Mouse (Mus musculus) cerebellum, adult 2 months (tissue): ENCODE measurements around the gene Ilk. TPM values are rescaled to one million over a fixed set of nuclear protein-coding genes. Genes with fewer than 3 reads are reported as not detected.
A peak's percentile ranks its signal among the peaks of the same experiment; 100 is the strongest.

Experiments
- DNase-seq, 2 experiments: peaks; one replicate each; pipeline ENCODE4 v3.0.0; 2021
- H3K27ac ChIP-seq: fragments of 200-500 bp; 2 replicates; pipeline ENCODE4 v1.5.1; 2012; ENCODE audit warnings: low read length, control low read depth, inconsistent platforms; ENCODE audit not compliant: insufficient read depth
- H3K27me3 ChIP-seq: fragments of 200-500 bp; 2 replicates; pipeline ENCODE4 v1.6.1; 2012; ENCODE audit warnings: inconsistent platforms, mild to moderate bottlenecking, low read length, moderate library complexity; ENCODE audit not compliant: control insufficient read depth, insufficient read depth
- H3K4me1 ChIP-seq: fragments of 200-500 bp; 2 replicates; pipeline ENCODE4 v1.6.1; 2011; ENCODE audit warnings: low read length; ENCODE audit not compliant: control insufficient read depth, insufficient read depth
- H3K4me3 ChIP-seq: fragments of 200-500 bp; replicated peaks from 2 replicates; pipeline ENCODE3; 2011; ENCODE audit warnings: mild to moderate bottlenecking, low read depth, low read length, control low read depth; ENCODE audit not compliant: insufficient read depth
- CTCF ChIP-seq: fragments of 200-500 bp; IDR thresholded peaks from 2 replicates; pipeline ENCODE4 v1.5.1; 2011; ENCODE audit warnings: low read depth, mild to moderate bottlenecking, control low read depth, low read length, moderate library complexity, borderline replicate concordance; ENCODE audit not compliant: insufficient read depth
- POLR2A ChIP-seq: fragments of 200-500 bp; IDR thresholded peaks from 2 replicates; pipeline ENCODE4 v1.6.1; 2011; ENCODE audit warnings: low read length, control low read depth, borderline replicate concordance; ENCODE audit not compliant: insufficient read depth
- WGBS: fragments of 180-500 bp; shearing (Covaris S2); methylation state at CpG from one replicate; pipeline ENCODE4 v1.1.7; 2018; 5-methylcytosine and 5-hydroxymethylcytosine counted together
- polyA plus RNA-seq: library from polyadenylated mRNA; depleted of rRNA; stranded (reverse); fragments of >200 nt; gene quantifications from 2 replicates; pipeline ENCODE4 v1.2.3, GENCODE M21; 2012; rRNA removed

Ilk gene
- polyA plus RNA-seq, result 182 and 190 TPM in 2 replicates

- peak; percentile 94 for DNase-seq
- H3K27ac ChIP-seq, result peak within 1 kb of the TSS; percentile 86
- H3K27me3 ChIP-seq, result no peaks in the 10 kb centered on the region
- WGBS, result under 1% methylated on average over 62 of the region's 62 CpGs
- TF ChIP-seq POLR2A (0 out of 2 replicates have a peak, but pooled peaks have one; percentile 32), CTCF (no peak)
- peak within 1 kb of the TSS; percentile 73 for H3K4me3 ChIP-seq
- no peaks in the 10 kb centered on the region; the same call in 1 of the 2 replicates for H3K4me1 ChIP-seq
Observed at GRCm38 (mm10) chr7:105736264-105736901, at the start of gene Ilk. Gene Ilk (plus strand): TSS chr7:105736592.

GRCm38 (mm10) chr7:105690875-105691274 is 45.5 kb upstream of the Ilk start:
- H3K27me3 ChIP-seq, result no peaks in the 10 kb centered on the region
- 76% methylated on average over 1 of the region's 1 CpGs for WGBS
- no peaks in the 10 kb centered on the region for H3K4me1 ChIP-seq
- no peak overlapping the region for H3K4me3 ChIP-seq
- no peak for DNase-seq
- no peak for TF ChIP-seq CTCF
- no peak for TF ChIP-seq POLR2A
- no peak overlapping the region for H3K27ac ChIP-seq

DNA sequence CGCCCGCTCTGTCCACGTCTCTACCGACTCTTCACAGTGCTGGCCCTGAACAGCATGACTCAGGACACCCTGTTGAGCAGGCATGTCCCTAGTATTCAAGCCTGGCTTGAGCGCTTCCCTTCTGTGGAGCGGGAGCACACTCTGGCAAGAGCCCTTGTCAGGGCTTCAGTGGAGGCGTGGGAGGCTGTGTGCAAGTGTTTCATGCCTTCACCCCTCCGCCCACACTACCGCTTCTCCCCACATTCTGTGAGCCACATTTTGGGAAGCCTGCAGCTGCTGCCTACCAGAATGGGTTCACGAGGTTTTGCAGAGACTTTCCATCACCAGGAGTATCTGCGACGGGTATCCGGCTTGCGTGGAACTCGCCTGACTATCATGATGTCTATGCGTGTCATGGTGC is 33.2 kb upstream of the Ilk start:
- TF ChIP-seq CTCF (no peak), POLR2A (no peak)
- DNase-seq, result peak; percentile 14 to 40
- 63% methylated on average over 16 of the region's 16 CpGs for WGBS

DNA sequence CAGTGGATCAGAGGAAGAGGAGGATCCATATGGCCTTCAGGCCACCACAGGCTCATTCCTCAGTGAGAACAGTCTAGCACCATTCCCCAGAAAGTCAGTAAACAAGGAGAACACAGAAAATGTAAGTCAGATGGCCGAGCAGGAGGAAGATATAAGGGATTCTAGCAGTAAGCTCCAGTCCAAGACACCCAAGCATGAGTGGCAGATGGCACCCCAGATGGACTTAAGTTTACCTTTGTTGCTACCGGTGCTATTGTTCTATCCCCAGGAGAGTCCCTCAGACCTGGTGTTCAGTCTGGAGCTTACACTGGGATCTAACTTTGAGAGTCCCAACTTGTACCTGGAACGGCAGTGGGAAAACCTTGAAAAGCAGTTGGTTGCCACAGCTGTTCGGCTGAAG is 32.6 kb upstream of the Ilk start:
- WGBS, result 50% methylated on average over 4 of the region's 4 CpGs
- peak overlapping the region; percentile 30 for H3K27ac ChIP-seq
- peaks cover 10% of the 10 kb centered on the region for H3K4me1 ChIP-seq
- H3K4me3 ChIP-seq, result no peak overlapping the region
- no peaks in the 10 kb centered on the region for H3K27me3 ChIP-seq
- DNase-seq, result peak in 1 of 2 experiments; percentile 51
- TF ChIP-seq CTCF (no peak), POLR2A (no peak)

More for the DNA sequence above, 33.2 kb upstream of the Ilk start:
- H3K4me1 ChIP-seq, result peaks cover 10% of the 10 kb centered on the region
- H3K27ac ChIP-seq, result no peak overlapping the region; the same call in 1 of the 2 replicates
- H3K4me3 ChIP-seq, result no peak overlapping the region
- H3K27me3 ChIP-seq, result no peaks in the 10 kb centered on the region

GRCm38 (mm10) chr7:105708733-105709132 is 27.7 kb upstream of the Ilk start:
- WGBS, result 90% methylated on average over 5 of the region's 5 CpGs
- no peak for DNase-seq
- no peak overlapping the region for H3K27ac ChIP-seq
- TF ChIP-seq POLR2A (no peak), CTCF (no peak)
- peaks cover 6% of the 10 kb centered on the region for H3K4me1 ChIP-seq
- no peak overlapping the region for H3K4me3 ChIP-seq
- H3K27me3 ChIP-seq, result no peaks in the 10 kb centered on the region

DNA sequence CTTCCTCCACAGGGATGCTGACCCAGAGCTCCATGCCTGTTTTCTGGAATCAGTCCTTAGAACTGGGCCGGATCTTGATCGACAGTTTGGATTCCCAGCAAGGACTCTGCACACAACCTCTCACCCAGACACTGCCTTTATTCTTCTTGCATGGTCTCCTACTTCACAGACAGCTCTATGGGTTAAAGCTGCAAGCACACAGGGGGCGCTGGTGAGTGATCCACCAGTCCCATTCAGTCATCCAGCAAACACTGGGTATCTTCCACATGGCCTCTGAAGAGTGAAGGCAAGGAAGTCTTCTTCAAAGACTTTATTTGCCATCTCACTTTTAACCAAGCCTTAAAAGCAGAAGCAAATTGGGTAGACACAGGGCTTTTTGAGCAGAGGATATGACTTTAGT is 21.0 kb upstream of the Ilk start:
- Histone ChIP-seq H3K4me1 (no peaks in the 10 kb centered on the region; the same call in 1 of the 2 replicates), H3K27me3 (no peaks in the 10 kb centered on the region), H3K27ac (no peak overlapping the region), H3K4me3 (no peak overlapping the region)
- TF ChIP-seq CTCF, result no peak
- no peak for TF ChIP-seq POLR2A
- no peak for DNase-seq
- 55% methylated on average over 3 of the region's 3 CpGs for WGBS

GRCm38 (mm10) chr7:105721916-105722315 is 14.5 kb upstream of the Ilk start:
- no peak overlapping the region for H3K4me3 ChIP-seq
- TF ChIP-seq POLR2A (no peak), CTCF (no peak)
- no peak overlapping the region for H3K27ac ChIP-seq
- 59% methylated on average over 2 of the region's 2 CpGs for WGBS
- no peak for DNase-seq
- no peaks in the 10 kb centered on the region for H3K27me3 ChIP-seq
- 0 out of 2 replicates have a peak, but pooled peaks cover 3% of the 10 kb centered on the region for H3K4me1 ChIP-seq
